ENCODE assay signal across 11 mouse cellular contexts in genomic region chr4:117605099-117605953, GRCm38 (mm10). TPM values are rescaled to one million over a fixed set of nuclear protein-coding genes. Genes with fewer than 3 reads are reported as not detected.
DNase-seq lines count a peak whose midpoint lies in the region; ATAC-seq and TF ChIP-seq lines count a peak whose summit lies in the region.
"Had no signal": no experiment of that assay in that cellular context is flagged by ENCODE, and none has a peak within 500 bp of the region (broad histone marks: within the 10 kb centered on the region; RNA-seq: fewer than 3 reads in every experiment).

No protein-coding gene starts in this region.

- peak; percentile 31 for DNase-seq in kidney, adult 18-20 months
- DNase-seq in kidney, postnatal 14 days = no peak
- peak; percentile 36 to 48 for DNase-seq in cerebellum, postnatal 36 days
- peak; percentile 23 for DNase-seq in midbrain, postnatal 0 days (ENCODE audit: low spot score)
- DNase-seq in c-Kit-positive CD71-positive TER-119-positive erythroid progenitor cells, embryonic 14.5 days (ENCODE audit: low spot score) = no peak
- no peak for DNase-seq in layer of hippocampus, adult 18-20 months (ENCODE audit: low spot score in 2 of 2)
- DNase-seq in spleen, postnatal 4 days (ENCODE audit: low spot score in 2 of 2) = no peak
- DNase-seq: adrenal gland, adult 8-10 months; lung, postnatal 4 days had no signal

- no peak for TF ChIP-seq CTCF in midbrain, postnatal 0 days (IDR thresholded peaks at IDR 0.05)

- no peak overlapping the region for H3K9ac ChIP-seq in hindbrain, embryonic 15.5 days
- no peak overlapping the region for H3K9ac ChIP-seq in midbrain, postnatal 0 days (replicated peaks; ENCODE audit: low read length, poor library complexity, severe bottlenecking)

- H3K36me3 ChIP-seq in hindbrain, embryonic 15.5 days = no peaks in the 10 kb centered on the region
- no peaks in the 10 kb centered on the region for H3K36me3 ChIP-seq in midbrain, postnatal 0 days (ENCODE audit: insufficient read depth, low read length)

- H3K4me3 ChIP-seq in hindbrain, embryonic 15.5 days = no peak overlapping the region
- H3K4me3 ChIP-seq in midbrain, postnatal 0 days (ENCODE audit: low read depth, low read length) = no peak overlapping the region
- H3K4me3 ChIP-seq: erythroblast, embryonic 14.5 days had no signal

- peaks cover 45% of the 10 kb centered on the region for H3K4me1 ChIP-seq in hindbrain, embryonic 15.5 days (replicated peaks)
- peaks cover 16% of the 10 kb centered on the region for H3K4me1 ChIP-seq in midbrain, postnatal 0 days (ENCODE audit: insufficient read depth, low read length)

- ATAC-seq in hindbrain, embryonic 15.5 days (ENCODE audit: low FRiP score, low read depth) = 0 out of 2 replicates have a peak, but pooled peaks have one; percentile 27
- ATAC-seq in midbrain, postnatal 0 days (ENCODE audit: low FRiP score) = peak; percentile 49

- H3K27ac ChIP-seq in hindbrain, embryonic 15.5 days (replicated peaks) = peak overlapping the region; percentile 61
- peak overlapping the region; percentile 43; the same call in 1 of the 2 replicates for H3K27ac ChIP-seq in midbrain, postnatal 0 days (ENCODE audit: low read depth, low read length)

- no peaks in the 10 kb centered on the region for H3K9me3 ChIP-seq in hindbrain, embryonic 15.5 days
- no peaks in the 10 kb centered on the region for H3K9me3 ChIP-seq in midbrain, postnatal 0 days (ENCODE audit: low read length)

- H3K4me2 ChIP-seq in hindbrain, embryonic 15.5 days = no peak overlapping the region; the same call in 1 of the 2 replicates
- no peak overlapping the region for H3K4me2 ChIP-seq in midbrain, postnatal 0 days (ENCODE audit: low read depth, low read length, poor library complexity, severe bottlenecking)

- no peaks in the 10 kb centered on the region for H3K27me3 ChIP-seq in hindbrain, embryonic 15.5 days
- no peaks in the 10 kb centered on the region for H3K27me3 ChIP-seq in midbrain, postnatal 0 days (ENCODE audit: insufficient read depth, low read length)

- 18% methylated on average over 16 of the region's 16 CpGs for WGBS in hindbrain, embryonic 15.5 days
- 22% methylated on average over 16 of the region's 16 CpGs for WGBS in midbrain, postnatal 0 days

RNA-seq across cellular contexts. Expression of gene Eri3, which starts 55.2 kb away (rescaled TPM):
- 266 and 267 TPM in 2 replicates for polyA plus RNA-seq in hindbrain, embryonic 15.5 days (2015; fragmentation: Nextera tagmentation; extraction: Ambion mirVana)
- total RNA-seq in midbrain, postnatal 0 days (2014; rRNA removed) = 275 and 291 TPM in 2 replicates
- 323 and 326 TPM in 2 replicates for polyA plus RNA-seq in midbrain, postnatal 0 days (2015; fragmentation: Nextera tagmentation; extraction: Ambion mirVana)
- 100 to 1,000 TPM; 200 to 214 TPM for total RNA-seq in layer of hippocampus, adult 18-20 months (2021)

Comparison
In these comparisons a context has a peak if more than half of its experiments do, and no peak if none do; other contexts are left out.
1. DNase-seq: peak in kidney, adult 18-20 months (single experiment), cerebellum, postnatal 36 days (2 of 2) and midbrain, postnatal 0 days (single experiment); none in kidney, postnatal 14 days (single experiment), c-Kit-positive CD71-positive TER-119-positive erythroid progenitor cells, embryonic 14.5 days (single experiment), layer of hippocampus, adult 18-20 months (0 of 2) and spleen, postnatal 4 days (0 of 2).